Comparison of ENCODE assay signal across 25 mouse cellular contexts in the genomic region with DNA sequence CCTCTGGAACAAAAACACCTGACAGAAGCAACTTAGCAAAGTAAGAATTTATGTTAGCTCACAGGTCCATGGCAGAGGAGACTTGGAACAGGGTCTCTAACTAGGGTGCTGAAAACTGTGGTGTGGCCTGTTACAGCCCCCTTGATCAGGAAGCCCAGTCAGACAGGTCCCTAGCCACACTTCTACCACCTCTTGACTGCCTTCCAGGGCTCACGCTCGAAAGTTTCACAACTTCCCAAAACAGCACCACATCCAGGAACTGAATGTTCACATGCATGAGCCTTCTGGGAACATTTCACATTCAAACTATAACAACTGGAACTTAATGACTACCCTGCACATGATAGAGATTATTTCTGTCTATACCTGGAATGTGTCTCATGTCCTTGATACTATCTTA. TPM values are rescaled to one million over a fixed set of nuclear protein-coding genes. Genes with fewer than 3 reads are reported as not detected.
"Had no signal": no experiment of that assay in that cellular context is flagged by ENCODE, and none has a peak within 500 bp of the region (broad histone marks: within the 10 kb centered on the region; RNA-seq: fewer than 3 reads in every experiment).

No protein-coding gene starts in this region.

- H3K4me2 ChIP-seq: limb, embryonic 12.5 days; limb, embryonic 15.5 days; liver, embryonic 12.5 days; liver, embryonic 15.5 days; midbrain, embryonic 12.5 days; midbrain, embryonic 15.5 days; neural tube, embryonic 13.5 days; stomach, embryonic 15.5 days had no signal

- H3K27ac ChIP-seq: limb, embryonic 12.5 days; limb, embryonic 15.5 days; liver, embryonic 12.5 days; liver, embryonic 15.5 days; midbrain, embryonic 12.5 days; midbrain, embryonic 15.5 days; neural tube, embryonic 13.5 days; stomach, embryonic 15.5 days had no signal

- H3K36me3 ChIP-seq: limb, embryonic 12.5 days; limb, embryonic 15.5 days; liver, embryonic 12.5 days; liver, embryonic 15.5 days; midbrain, embryonic 12.5 days; midbrain, embryonic 15.5 days; neural tube, embryonic 13.5 days; stomach, embryonic 15.5 days had no signal

- DNase-seq: kidney, adult 2 months; kidney, postnatal 14 days; kidney, postnatal 4 days; left cerebral cortex, postnatal 4 days; lung, adult 2 months; lung, postnatal 14 days; lung, postnatal 4 days; retina, postnatal 1 day; right cerebral cortex, postnatal 25 days; spleen, adult 18-20 months; thymus, postnatal 36 days had no signal

- H3K4me3 ChIP-seq: limb, embryonic 12.5 days; limb, embryonic 15.5 days; liver, embryonic 12.5 days; liver, embryonic 15.5 days; megakaryocyte, embryonic 14.5 days; midbrain, embryonic 12.5 days; midbrain, embryonic 15.5 days; myocyte; neural tube, embryonic 13.5 days; stomach, embryonic 15.5 days had no signal

- H3K4me1 ChIP-seq: limb, embryonic 12.5 days; limb, embryonic 15.5 days; liver, embryonic 12.5 days; liver, embryonic 15.5 days; midbrain, embryonic 12.5 days; midbrain, embryonic 15.5 days; neural tube, embryonic 13.5 days; stomach, embryonic 15.5 days had no signal

- ATAC-seq: intestine, postnatal 0 days; liver, embryonic 12.5 days; midbrain, embryonic 15.5 days had no signal

- H3K9ac ChIP-seq: limb, embryonic 12.5 days; limb, embryonic 15.5 days; liver, embryonic 12.5 days; liver, embryonic 15.5 days; midbrain, embryonic 12.5 days; midbrain, embryonic 15.5 days; neural tube, embryonic 13.5 days; stomach, embryonic 15.5 days had no signal

- H3K9me3 ChIP-seq: limb, embryonic 12.5 days; limb, embryonic 15.5 days; liver, embryonic 12.5 days; liver, embryonic 15.5 days; midbrain, embryonic 12.5 days; midbrain, embryonic 15.5 days; neural tube, embryonic 13.5 days; stomach, embryonic 15.5 days had no signal

- H3K27me3 ChIP-seq: limb, embryonic 12.5 days; limb, embryonic 15.5 days; liver, embryonic 12.5 days; liver, embryonic 15.5 days; midbrain, embryonic 12.5 days; midbrain, embryonic 15.5 days; neural tube, embryonic 13.5 days; stomach, embryonic 15.5 days had no signal

RNA-seq across cellular contexts. Expression of a gene that starts 53.1 kb away (rescaled TPM):
- total RNA-seq: left cerebral cortex, postnatal 4 days; monocyte, adult 5-6 weeks; neutrophil, adult 5-6 weeks had no signal
- polyA plus RNA-seq: kidney, embryonic 14.5 days; midbrain, embryonic 12.5 days; myocyte; neural tube, embryonic 13.5 days had no signal
